Mouse (Mus musculus) neural tube, embryonic 11.5 days (tissue): ENCODE data around the gene Lypd6. TPM values are rescaled to one million over a fixed set of nuclear protein-coding genes. Genes with fewer than 3 reads are reported as not detected.

Source experiments
- ATAC-seq: fragments of 200-750 bp; cut with Nextera tagmentation; 2 replicates; pipeline ENCODE4 v1.8.0; 2017; ENCODE audit warnings: moderate number of reproducible peaks, mild to moderate bottlenecking, moderate TSS enrichment, moderate library complexity; ENCODE audit not compliant: insufficient read depth, low FRiP score, low TSS enrichment
- DNase-seq: peaks from one replicate; pipeline ENCODE4 v3.0.0-alpha.2; 2015; ENCODE audit warnings: low spot score
- H3K27ac ChIP-seq: fragments of 300-500 bp; sonication (generic); 2 replicates; pipeline ENCODE4 v1.5.1; 2014; ENCODE audit warnings: low read depth, mild to moderate bottlenecking, low read length
- H3K27me3 ChIP-seq: fragments of 300-500 bp; sonication (generic); 2 replicates; pipeline ENCODE4 v1.6.1; 2014; ENCODE audit warnings: mild to moderate bottlenecking, low read length, mixed read lengths; ENCODE audit not compliant: control insufficient read depth, insufficient read depth
- H3K36me3 ChIP-seq: fragments of 300-500 bp; sonication (generic); 2 replicates; pipeline ENCODE4 v1.6.1; 2014; ENCODE audit warnings: mild to moderate bottlenecking, low read length, moderate library complexity, mixed read lengths; ENCODE audit not compliant: control insufficient read depth, insufficient read depth
- H3K4me1 ChIP-seq: fragments of 300-500 bp; sonication (generic); 2 replicates; pipeline ENCODE4 v1.6.1; 2014; ENCODE audit warnings: low read length, mixed read lengths; ENCODE audit not compliant: control insufficient read depth, insufficient read depth
- H3K4me2 ChIP-seq: fragments of 300-500 bp; sonication (generic); 2 replicates; pipeline ENCODE4 v1.6.1; 2014; ENCODE audit warnings: low read depth, mild to moderate bottlenecking, moderate library complexity
- H3K4me3 ChIP-seq: fragments of 300-500 bp; sonication (generic); 2 replicates; pipeline ENCODE4 v1.5.1; 2014; ENCODE audit warnings: low read depth, low read length
- H3K9ac ChIP-seq: fragments of 300-500 bp; sonication (generic); 2 replicates; pipeline ENCODE4 v1.6.1; 2014; ENCODE audit warnings: mild to moderate bottlenecking, low read length
- H3K9me3 ChIP-seq: fragments of 300-500 bp; sonication (generic); 2 replicates; pipeline ENCODE4 v1.6.1; 2016; ENCODE audit warnings: low read length; ENCODE audit not compliant: control insufficient read depth
- WGBS: fragments of 180-500 bp; shearing (Covaris S2); extraction: QIAGEN DNeasy Blood & Tissue Kit; methylation state at CpG from one replicate; pipeline ENCODE4 v1.1.7; 2014; 5-methylcytosine and 5-hydroxymethylcytosine counted together
- polyA plus RNA-seq: library from polyadenylated mRNA; unstranded; fragments of >200 nt; fragmentation: Nextera tagmentation; extraction: Ambion mirVana; gene quantifications from 2 replicates; pipeline ENCODE4 v1.2.1, GENCODE M21; 2014

The Lypd6 gene
- polyA plus RNA-seq, 1 experiment from 2014 or later, result 6.2 TPM

- no peak overlapping the region for H3K4me2 ChIP-seq
- no peak overlapping the region for H3K9ac ChIP-seq
- no peaks in the 10 kb centered on the region for H3K9me3 ChIP-seq
- H3K4me3 ChIP-seq, result no peak overlapping the region
- no peak for ATAC-seq
- H3K27ac ChIP-seq, result no peak overlapping the region
- no peak for DNase-seq
- H3K4me1 ChIP-seq, result no peaks in the 10 kb centered on the region
- no peaks in the 10 kb centered on the region for H3K36me3 ChIP-seq
- no peaks in the 10 kb centered on the region for H3K27me3 ChIP-seq
- 71% methylated on average over 1 of the region's 1 CpGs for WGBS
These were observed 12.3 kb upstream of the Lypd6 start for GRCm38 (mm10) chr2:50053893-50054292.

- no peaks in the 10 kb centered on the region for H3K27me3 ChIP-seq
- peak overlapping the region; percentile 81 for H3K4me2 ChIP-seq
- no peaks in the 10 kb centered on the region for H3K9me3 ChIP-seq
- no peak overlapping the region for H3K27ac ChIP-seq
- H3K9ac ChIP-seq, result peak overlapping the region; percentile 52
- under 1% methylated on average over 14 of the region's 14 CpGs for WGBS
- DNase-seq (no peak), ATAC-seq (no peak)
- H3K4me1 ChIP-seq, result no peaks in the 10 kb centered on the region
- peak overlapping the region; percentile 62 for H3K4me3 ChIP-seq
- H3K36me3 ChIP-seq, result no peaks in the 10 kb centered on the region
These were observed 355 bp upstream of the Lypd6 start for GRCm38 (mm10) chr2:50065902-50066245.

DNA sequence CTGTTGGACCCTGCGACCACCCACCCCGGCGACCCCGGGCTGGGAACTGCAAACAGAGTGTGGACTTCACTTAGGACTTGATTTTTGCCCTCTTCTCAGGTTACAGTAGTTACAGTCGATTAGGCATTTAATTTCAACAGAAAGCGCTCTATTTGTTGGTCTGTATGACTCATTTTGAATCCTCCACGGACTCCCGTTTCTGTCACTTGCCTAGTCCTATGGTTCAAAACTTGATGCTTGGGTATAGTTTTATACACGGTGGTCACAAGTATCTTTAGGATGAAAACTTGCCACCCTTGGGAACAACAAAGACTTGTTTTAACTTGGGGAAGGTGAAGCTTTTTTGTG lies 713 bp downstream of the Lypd6 start:
- H3K27me3 ChIP-seq, result no peaks in the 10 kb centered on the region
- no peaks in the 10 kb centered on the region for H3K4me1 ChIP-seq
- peak overlapping the region; percentile 81 for H3K4me2 ChIP-seq

DNA sequence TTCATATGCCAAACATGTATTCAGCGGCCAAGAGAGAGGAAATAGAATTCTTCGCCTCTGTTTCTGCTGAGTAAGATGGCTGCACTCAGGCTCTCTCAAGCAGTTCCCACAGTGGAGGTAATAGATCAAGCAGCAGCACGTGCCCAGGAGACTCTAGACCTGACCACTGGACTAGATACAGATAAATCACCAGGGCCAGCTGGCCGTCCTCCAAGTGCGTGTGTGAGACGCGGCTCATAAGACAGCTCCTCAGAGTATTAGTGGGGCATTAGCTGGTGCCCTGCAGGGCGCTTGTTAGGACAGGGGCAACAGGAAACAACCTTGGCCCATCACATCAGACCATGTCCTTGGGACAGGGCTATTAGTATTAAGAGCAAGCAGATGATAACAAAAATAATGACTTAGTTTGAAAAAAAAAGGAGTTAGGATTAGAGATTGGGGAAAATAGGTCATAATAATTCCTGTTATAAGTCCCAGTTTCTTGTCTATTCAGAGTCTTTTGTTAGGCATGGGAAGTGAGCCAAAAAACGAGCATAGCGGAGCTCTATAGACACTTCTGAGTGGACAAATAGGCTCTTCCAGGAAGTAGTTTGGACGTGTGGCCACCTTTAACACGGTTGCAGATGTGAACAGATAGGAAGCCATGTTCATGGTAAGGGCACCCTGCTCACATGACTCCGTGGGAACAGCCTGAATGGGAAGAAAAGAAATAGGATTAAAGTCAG lies 3.5 kb downstream of the Lypd6 start:
- Histone ChIP-seq H3K27ac (no peak overlapping the region), H3K27me3 (no peaks in the 10 kb centered on the region), H3K4me1 (no peaks in the 10 kb centered on the region), H3K9me3 (no peaks in the 10 kb centered on the region), H3K4me2 (no peak overlapping the region), H3K4me3 (no peak overlapping the region), H3K9ac (no peak overlapping the region), H3K36me3 (no peaks in the 10 kb centered on the region)
- no peak for DNase-seq
- ATAC-seq, result no peak
- WGBS, result 65% methylated on average over 13 of the region's 13 CpGs

More for the DNA sequence above, 713 bp downstream of the Lypd6 start:
- Histone ChIP-seq H3K9me3 (no peaks in the 10 kb centered on the region), H3K27ac (no peak overlapping the region), H3K9ac (peak overlapping the region; percentile 52), H3K4me3 (peak overlapping the region; percentile 62), H3K36me3 (no peaks in the 10 kb centered on the region)
- ATAC-seq (no peak), DNase-seq (no peak)
- under 1% methylated on average over 9 of the region's 9 CpGs for WGBS

- DNase-seq, result no peak
- Histone ChIP-seq H3K36me3 (no peaks in the 10 kb centered on the region), H3K9me3 (no peaks in the 10 kb centered on the region), H3K4me2 (no peak overlapping the region), H3K9ac (no peak overlapping the region), H3K4me3 (no peak overlapping the region), H3K27me3 (no peaks in the 10 kb centered on the region), H3K27ac (no peak overlapping the region), H3K4me1 (no peaks in the 10 kb centered on the region)
- WGBS, result 88% methylated on average over 4 of the region's 4 CpGs
- no peak for ATAC-seq
These were observed 5.9 kb downstream of the Lypd6 start for GRCm38 (mm10) chr2:50072158-50072557.

GRCm38 (mm10) chr2:50084746-50085145 lies 18.5 kb downstream of the Lypd6 start:
- ATAC-seq, result no peak
- H3K4me3 ChIP-seq, result no peak overlapping the region

DNA sequence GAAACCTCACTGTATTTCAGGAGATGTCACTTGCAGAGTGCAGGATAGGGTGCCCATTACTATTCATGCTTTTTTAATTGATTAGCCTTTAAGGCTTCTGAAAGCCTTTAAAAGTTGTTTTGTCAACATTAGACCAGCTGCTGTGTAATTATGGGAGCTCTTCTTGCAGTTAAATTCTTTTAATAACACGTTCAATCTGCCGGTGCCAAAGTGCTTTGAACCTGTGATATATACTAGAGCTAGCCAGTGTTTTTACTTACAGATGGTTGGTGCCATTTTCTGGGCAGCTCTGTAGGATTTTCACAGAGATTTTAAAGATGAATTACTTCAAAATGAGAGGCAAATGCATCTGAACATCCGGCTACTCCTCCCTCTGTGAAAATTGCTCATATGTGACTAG lies 21.5 kb downstream of the Lypd6 start:
- no peaks in the 10 kb centered on the region for H3K27me3 ChIP-seq
- H3K9me3 ChIP-seq, result no peaks in the 10 kb centered on the region
- no peaks in the 10 kb centered on the region for H3K36me3 ChIP-seq
- DNase-seq (no peak), ATAC-seq (no peak)
- WGBS, result 77% methylated on average over 3 of the region's 3 CpGs
- H3K4me1 ChIP-seq, result no peaks in the 10 kb centered on the region
- H3K9ac ChIP-seq, result no peak overlapping the region
- H3K27ac ChIP-seq, result no peak overlapping the region
- no peak overlapping the region for H3K4me2 ChIP-seq
- no peak overlapping the region for H3K4me3 ChIP-seq

More at GRCm38 (mm10) chr2:50084746-50085145, 18.5 kb downstream of the Lypd6 start:
- Histone ChIP-seq H3K4me1 (no peaks in the 10 kb centered on the region), H3K27me3 (no peaks in the 10 kb centered on the region), H3K9ac (no peak overlapping the region), H3K9me3 (no peaks in the 10 kb centered on the region), H3K27ac (no peak overlapping the region), H3K36me3 (no peaks in the 10 kb centered on the region), H3K4me2 (no peak overlapping the region)
- DNase-seq, result no peak
- WGBS, result 73% methylated on average over 3 of the region's 3 CpGs

- Histone ChIP-seq H3K9ac (no peak overlapping the region), H3K4me1 (peaks cover 7% of the 10 kb centered on the region; the same call in 1 of the 2 replicates), H3K27ac (no peak overlapping the region), H3K9me3 (no peaks in the 10 kb centered on the region), H3K36me3 (no peaks in the 10 kb centered on the region), H3K4me3 (no peak overlapping the region), H3K4me2 (no peak overlapping the region), H3K27me3 (no peaks in the 10 kb centered on the region)
- ATAC-seq, result no peak
- WGBS, result 86% methylated on average over 3 of the region's 3 CpGs
- no peak for DNase-seq
These were observed 30.1 kb downstream of the Lypd6 start for GRCm38 (mm10) chr2:50096336-50096735.

- no peak overlapping the region for H3K9ac ChIP-seq
- H3K36me3 ChIP-seq, result no peaks in the 10 kb centered on the region; the same call in 1 of the 2 replicates
- H3K9me3 ChIP-seq, result no peaks in the 10 kb centered on the region
- peaks cover 7% of the 10 kb centered on the region; the same call in 1 of the 2 replicates for H3K4me1 ChIP-seq
- H3K4me2 ChIP-seq, result no peak overlapping the region
- WGBS, result 22% methylated on average over 9 of the region's 9 CpGs
- H3K27ac ChIP-seq, result no peak overlapping the region; the same call in 1 of the 2 replicates
- no peaks in the 10 kb centered on the region for H3K27me3 ChIP-seq
- DNase-seq, result no peak
- H3K4me3 ChIP-seq, result no peak overlapping the region
- peak; percentile 68 for ATAC-seq
These were observed 34.3 kb downstream of the Lypd6 start for GRCm38 (mm10) chr2:50100364-50101151.
